Mouse (Mus musculus): Measurements from ENCODE around the gene Tmed10. TPM values are rescaled to one million over a fixed set of nuclear protein-coding genes. Genes with fewer than 3 reads are reported as not detected.

Gene Tmed10
- polyA plus RNA-seq (2016; fragmentation: Nextera tagmentation; extraction: Ambion mirVana): 225 and 231 TPM in 2 replicates

DNA sequence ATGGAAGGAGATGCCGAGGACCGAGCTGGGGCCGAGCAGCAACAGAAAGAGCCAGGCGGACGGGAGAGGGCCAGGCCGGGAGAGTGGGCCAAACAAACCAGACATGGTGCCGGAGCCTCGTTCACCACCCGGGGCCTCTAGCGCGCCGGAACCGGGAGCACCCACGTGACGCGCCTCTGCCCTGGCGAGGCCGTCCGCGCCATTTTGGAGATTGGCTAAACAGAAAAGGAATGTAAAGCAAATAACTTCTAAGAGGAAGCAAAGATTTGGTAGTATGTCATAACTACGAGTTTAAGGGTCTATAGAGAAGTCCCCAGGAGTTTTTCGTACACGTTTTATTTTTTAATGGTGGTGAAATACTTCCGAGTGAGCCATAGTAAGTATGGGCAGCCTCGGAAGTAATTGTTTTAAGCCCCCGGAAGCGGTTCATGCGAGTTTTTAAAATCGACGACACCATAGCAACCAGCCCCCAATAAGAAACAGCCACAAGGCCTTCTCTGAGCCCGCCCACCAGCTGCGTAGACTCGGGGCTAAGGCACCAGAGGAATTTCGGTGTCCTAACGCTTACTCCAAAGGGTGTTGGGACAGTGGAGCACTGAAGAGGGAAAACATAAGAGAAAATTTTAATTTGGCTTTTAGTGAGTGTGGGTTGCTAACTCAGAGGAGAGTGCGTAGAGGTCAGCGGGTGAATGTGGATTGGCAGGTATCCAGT, at the start of gene Tmed10:
TSS of gene Tmed10 (minus strand) at position 287 of the 712 bp plus-strand sequence.
- no peaks in the 10 kb centered on the region for H3K36me3 ChIP-seq
- H3K4me3 ChIP-seq: peak within 1 kb of the TSS; percentile 90
- H3K27me3 ChIP-seq: no peaks in the 10 kb centered on the region
- H3K9me3 ChIP-seq: no peaks in the 10 kb centered on the region
- H3K4me1 ChIP-seq: peaks cover 15% of the 10 kb centered on the region
- WGBS: under 1% methylated on average over 37 of the region's 37 CpGs
- peak; percentile 94 for ATAC-seq (ENCODE audit: low FRiP score, low read depth)
- H3K9ac ChIP-seq (replicated peaks): peak within 1 kb of the TSS; percentile 93
- peak within 1 kb of the TSS; percentile 70 for H3K27ac ChIP-seq (replicated peaks)
- peak within 1 kb of the TSS; percentile 63 for H3K4me2 ChIP-seq (replicated peaks)

GRCm38 (mm10) chr12:85423236-85423635, 48.6 kb upstream of the Tmed10 start:
- no peak for ATAC-seq (ENCODE audit: low FRiP score, low read depth)
- Histone ChIP-seq H3K4me1 (peaks cover 7% of the 10 kb centered on the region), H3K27me3 (no peaks in the 10 kb centered on the region), H3K27ac (replicated peaks) (no peak overlapping the region), H3K9me3 (no peaks in the 10 kb centered on the region), H3K4me3 (no peak overlapping the region), H3K9ac (replicated peaks) (no peak overlapping the region), H3K36me3 (no peaks in the 10 kb centered on the region), H3K4me2 (replicated peaks) (no peak overlapping the region)
- 79% methylated on average over 11 of the region's 11 CpGs for WGBS

GRCm38 (mm10) chr12:85422536-85422935, 47.9 kb upstream of the Tmed10 start:
- no peak overlapping the region for H3K27ac ChIP-seq (replicated peaks)
- peaks cover 7% of the 10 kb centered on the region for H3K4me1 ChIP-seq
- H3K4me2 ChIP-seq (replicated peaks): no peak overlapping the region
- no peak overlapping the region for H3K4me3 ChIP-seq
- H3K9ac ChIP-seq (replicated peaks): no peak overlapping the region
- no peaks in the 10 kb centered on the region for H3K36me3 ChIP-seq
- no peak for ATAC-seq (ENCODE audit: low FRiP score, low read depth)
- no peaks in the 10 kb centered on the region for H3K9me3 ChIP-seq
- H3K27me3 ChIP-seq: no peaks in the 10 kb centered on the region
- WGBS: 89% methylated on average over 8 of the region's 8 CpGs

GRCm38 (mm10) chr12:85420945-85421344, 46.3 kb upstream of the Tmed10 start:
- 80% methylated on average over 9 of the region's 9 CpGs for WGBS

GRCm38 (mm10) chr12:85417845-85418244, 43.2 kb upstream of the Tmed10 start:
- no peaks in the 10 kb centered on the region for H3K36me3 ChIP-seq
- H3K9ac ChIP-seq (replicated peaks): no peak overlapping the region
- no peaks in the 10 kb centered on the region for H3K9me3 ChIP-seq
- H3K27ac ChIP-seq (replicated peaks): no peak overlapping the region
- no peaks in the 10 kb centered on the region for H3K27me3 ChIP-seq
- H3K4me2 ChIP-seq (replicated peaks): no peak overlapping the region
- no peak overlapping the region for H3K4me3 ChIP-seq
- 94% methylated on average over 9 of the region's 9 CpGs for WGBS
- no peak for ATAC-seq (ENCODE audit: low FRiP score, low read depth)
- no peaks in the 10 kb centered on the region for H3K4me1 ChIP-seq

More at GRCm38 (mm10) chr12:85420945-85421344, 46.3 kb upstream of the Tmed10 start:
- Histone ChIP-seq H3K4me1 (peaks cover 1% of the 10 kb centered on the region; the same call in 1 of the 2 replicates), H3K4me2 (replicated peaks) (no peak overlapping the region), H3K27me3 (no peaks in the 10 kb centered on the region), H3K4me3 (no peak overlapping the region), H3K9ac (replicated peaks) (no peak overlapping the region), H3K36me3 (no peaks in the 10 kb centered on the region), H3K27ac (replicated peaks) (no peak overlapping the region), H3K9me3 (no peaks in the 10 kb centered on the region)
- no peak for ATAC-seq (ENCODE audit: low FRiP score, low read depth)

DNA sequence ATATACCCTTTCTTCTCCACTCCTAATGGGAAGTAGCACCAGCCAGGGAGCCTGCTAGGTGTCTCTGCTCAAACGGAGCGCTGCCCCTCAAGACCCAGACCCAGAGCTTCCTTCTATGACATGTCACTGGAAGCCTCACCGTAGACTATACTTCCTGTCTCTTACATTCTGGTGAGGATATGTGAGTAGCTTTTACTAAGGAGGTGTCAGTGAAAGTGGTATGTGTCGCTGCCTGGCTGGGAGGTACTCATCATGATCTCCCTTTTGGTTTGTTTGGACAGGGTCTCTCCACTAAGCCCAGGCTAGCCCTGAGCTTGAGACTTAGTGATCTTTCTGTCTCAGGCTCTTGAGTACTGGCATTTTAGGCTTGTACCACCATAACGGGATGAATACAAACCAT, 41.7 kb upstream of the Tmed10 start:
- H3K9me3 ChIP-seq: peaks cover 4% of the 10 kb centered on the region; the same call in 1 of the 2 replicates
- no peak overlapping the region for H3K4me3 ChIP-seq
- H3K4me1 ChIP-seq: no peaks in the 10 kb centered on the region
- ATAC-seq (ENCODE audit: low FRiP score, low read depth): no peak
- WGBS: 87% methylated on average over 5 of the region's 5 CpGs
- no peak overlapping the region for H3K27ac ChIP-seq (replicated peaks)
- no peak overlapping the region for H3K9ac ChIP-seq (replicated peaks)
- no peaks in the 10 kb centered on the region for H3K36me3 ChIP-seq
- no peaks in the 10 kb centered on the region for H3K27me3 ChIP-seq
- H3K4me2 ChIP-seq (replicated peaks): no peak overlapping the region

- Histone ChIP-seq H3K27ac (replicated peaks) (no peak overlapping the region), H3K4me2 (replicated peaks) (no peak overlapping the region), H3K9me3 (peaks cover 4% of the 10 kb centered on the region; the same call in 1 of the 2 replicates), H3K4me1 (no peaks in the 10 kb centered on the region), H3K36me3 (no peaks in the 10 kb centered on the region), H3K9ac (replicated peaks) (no peak overlapping the region), H3K27me3 (no peaks in the 10 kb centered on the region), H3K4me3 (no peak overlapping the region)
- ATAC-seq (ENCODE audit: low FRiP score, low read depth): no peak
- 74% methylated on average over 3 of the region's 3 CpGs for WGBS
These were observed 41.2 kb upstream of the Tmed10 start for GRCm38 (mm10) chr12:85415876-85416275.

DNA sequence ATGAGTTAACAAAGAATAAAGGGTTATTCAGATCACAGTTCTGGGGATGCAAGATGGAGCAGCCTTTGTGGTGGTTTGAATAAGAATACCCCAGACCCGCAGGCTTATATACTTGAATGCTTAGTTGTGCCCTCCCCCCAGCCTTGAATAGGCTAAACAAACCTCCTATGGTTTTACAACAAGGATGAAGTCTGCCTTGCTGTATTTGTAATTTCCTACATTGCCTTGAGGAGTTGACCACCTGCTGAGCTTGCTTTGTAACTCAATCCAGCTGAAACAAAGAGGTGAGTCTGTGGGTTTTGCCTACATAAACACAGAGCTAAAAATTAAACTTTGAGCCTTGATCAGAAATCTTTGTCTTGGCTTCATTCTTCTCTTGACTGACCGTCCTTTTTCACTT, 36.5 kb upstream of the Tmed10 start:
- no peaks in the 10 kb centered on the region for H3K36me3 ChIP-seq
- H3K9me3 ChIP-seq: peaks cover 4% of the 10 kb centered on the region; the same call in 1 of the 2 replicates
- WGBS: 30% methylated on average over 2 of the region's 2 CpGs
- H3K4me3 ChIP-seq: no peak overlapping the region
- H3K27ac ChIP-seq (replicated peaks): no peak overlapping the region
- no peak overlapping the region for H3K9ac ChIP-seq (replicated peaks)
- no peak overlapping the region for H3K4me2 ChIP-seq (replicated peaks)
- no peaks in the 10 kb centered on the region for H3K4me1 ChIP-seq
- no peaks in the 10 kb centered on the region for H3K27me3 ChIP-seq
- ATAC-seq (ENCODE audit: low FRiP score, low read depth): no peak

- H3K36me3 ChIP-seq: no peaks in the 10 kb centered on the region
- no peak for ATAC-seq (ENCODE audit: low FRiP score, low read depth)
- no peaks in the 10 kb centered on the region for H3K4me1 ChIP-seq
- H3K27me3 ChIP-seq: no peaks in the 10 kb centered on the region
- H3K4me3 ChIP-seq: no peak overlapping the region
- H3K9ac ChIP-seq (replicated peaks): no peak overlapping the region
- 89% methylated on average over 4 of the region's 4 CpGs for WGBS
- H3K4me2 ChIP-seq (replicated peaks): no peak overlapping the region
- no peaks in the 10 kb centered on the region for H3K9me3 ChIP-seq
- H3K27ac ChIP-seq (replicated peaks): no peak overlapping the region
These were observed 23.3 kb upstream of the Tmed10 start for GRCm38 (mm10) chr12:85397960-85398272.

- 80% methylated on average over 18 of the region's 18 CpGs for WGBS
- Histone ChIP-seq H3K4me2 (replicated peaks) (no peak overlapping the region), H3K27me3 (no peaks in the 10 kb centered on the region), H3K36me3 (no peaks in the 10 kb centered on the region), H3K4me3 (no peak overlapping the region), H3K9me3 (no peaks in the 10 kb centered on the region), H3K27ac (replicated peaks) (no peak overlapping the region), H3K9ac (replicated peaks) (no peak overlapping the region), H3K4me1 (no peaks in the 10 kb centered on the region)
- ATAC-seq (ENCODE audit: low FRiP score, low read depth): no peak
These were observed 22.7 kb upstream of the Tmed10 start for GRCm38 (mm10) chr12:85397063-85397959.

GRCm38 (mm10) chr12:85393981-85394380, 19.3 kb upstream of the Tmed10 start:
- Histone ChIP-seq H3K4me2 (replicated peaks) (no peak overlapping the region), H3K27me3 (no peaks in the 10 kb centered on the region), H3K27ac (replicated peaks) (no peak overlapping the region), H3K4me1 (no peaks in the 10 kb centered on the region), H3K9me3 (no peaks in the 10 kb centered on the region), H3K9ac (replicated peaks) (no peak overlapping the region), H3K36me3 (no peaks in the 10 kb centered on the region), H3K4me3 (no peak overlapping the region)
- WGBS: 67% methylated on average over 7 of the region's 7 CpGs
- ATAC-seq (ENCODE audit: low FRiP score, low read depth): no peak

- 91% methylated on average over 5 of the region's 5 CpGs for WGBS
- H3K9ac ChIP-seq (replicated peaks): no peak overlapping the region
- H3K4me2 ChIP-seq (replicated peaks): no peak overlapping the region
- no peaks in the 10 kb centered on the region for H3K9me3 ChIP-seq
- no peaks in the 10 kb centered on the region for H3K4me1 ChIP-seq
- H3K36me3 ChIP-seq: no peaks in the 10 kb centered on the region
- no peak for ATAC-seq (ENCODE audit: low FRiP score, low read depth)
- H3K27me3 ChIP-seq: no peaks in the 10 kb centered on the region
- H3K4me3 ChIP-seq: no peak overlapping the region
- H3K27ac ChIP-seq (replicated peaks): no peak overlapping the region
These were observed 18.9 kb upstream of the Tmed10 start for GRCm38 (mm10) chr12:85393526-85393925.

Measured in midbrain, embryonic 12.5 days (tissue).